Mouse (Mus musculus) E14TG2a.4 (cell line): Measurements from ENCODE around the gene Ctcfl.

ENCODE experiments used
- CTCF ChIP-seq: conservative IDR thresholded peaks from 2 replicates; pipeline ENCODE4 v1.5.1; 2014; ENCODE audit warnings: low read length
- POU5F1 ChIP-seq: IDR thresholded peaks from 2 replicates; pipeline ENCODE4 v1.6.1; 2014; ENCODE audit warnings: low read length, borderline replicate concordance

DNA sequence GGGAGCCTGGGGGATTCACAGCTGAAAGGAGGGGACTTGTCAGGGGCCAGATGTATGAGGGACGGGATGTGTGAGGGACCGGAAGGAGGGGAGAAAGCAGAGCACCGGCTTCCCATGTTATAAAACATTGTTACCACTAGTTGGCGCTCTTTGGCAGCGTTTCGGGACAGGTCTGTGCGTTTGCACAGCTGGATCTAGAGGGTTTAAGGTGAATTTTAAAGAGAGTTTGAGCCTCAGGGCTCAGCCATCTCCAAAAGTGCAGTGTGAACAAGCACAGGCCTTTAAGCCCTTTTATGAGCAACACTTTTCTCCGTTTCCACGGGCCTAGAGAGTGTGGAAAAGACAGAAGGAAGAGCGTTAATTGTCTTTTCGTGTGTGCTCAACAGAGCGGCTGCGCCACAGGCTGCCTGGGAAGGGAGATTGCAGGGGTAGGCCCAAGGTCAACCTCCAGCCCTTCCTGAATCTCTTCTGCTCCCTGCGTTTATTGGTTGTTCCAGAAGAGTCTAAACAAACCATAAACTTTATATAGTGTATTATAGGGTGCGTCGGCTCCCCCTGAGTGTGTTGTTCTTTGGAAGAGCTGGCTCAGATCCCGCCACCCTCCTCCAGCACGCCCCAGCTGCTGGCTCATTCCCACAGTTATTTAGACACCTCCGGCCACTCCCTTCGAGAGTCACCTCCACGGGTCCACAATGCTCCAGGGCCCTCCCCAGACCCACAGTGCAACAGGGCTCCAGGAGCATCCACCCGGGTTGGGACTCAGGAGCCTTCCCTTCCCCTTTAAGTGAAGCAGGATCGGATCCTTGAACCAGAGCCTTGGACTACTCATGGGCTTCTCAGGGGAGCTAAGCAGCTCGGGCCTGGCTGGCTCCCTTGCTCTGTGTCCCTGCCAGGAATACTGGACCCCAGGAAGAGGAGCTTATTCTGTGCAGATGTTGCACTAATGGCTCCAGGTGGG is 40.3 kb upstream of the Ctcfl start:
- TF ChIP-seq CTCF (peak; percentile 89), POU5F1 (no peak)
